Mouse (Mus musculus) spleen, adult 2 months (tissue): ENCODE measurements around the gene Sec16a. TPM values are rescaled to one million over a fixed set of nuclear protein-coding genes. Genes with fewer than 3 reads are reported as not detected.

ENCODE experiments used
- DNase-seq, 2 experiments: peaks; one replicate each; pipeline versions ENCODE4 v3.0.0 to v3.0.0-alpha.2; 2012 to 2021; ENCODE audit warnings: low spot score in 2 of 2, low read depth in 1 of 2
- H3K27ac ChIP-seq: fragments of 200-500 bp; 2 replicates; pipeline ENCODE4 v1.5.1; 2012; ENCODE audit warnings: low read length, inconsistent platforms; ENCODE audit not compliant: insufficient read depth
- H3K27me3 ChIP-seq: fragments of 200-500 bp; 2 replicates; pipeline ENCODE4 v1.6.1; 2012; ENCODE audit warnings: mild to moderate bottlenecking, moderate library complexity, low read length, inconsistent platforms; ENCODE audit not compliant: control insufficient read depth, insufficient read depth
- H3K36me3 ChIP-seq: fragments of 200-500 bp; 2 replicates; pipeline ENCODE4 v1.6.1; 2012; ENCODE audit warnings: mild to moderate bottlenecking, low read length, inconsistent platforms; ENCODE audit not compliant: control insufficient read depth, insufficient read depth
- H3K4me1 ChIP-seq: fragments of 200-500 bp; 2 replicates; pipeline ENCODE4 v1.6.1; 2011; ENCODE audit warnings: inconsistent platforms; ENCODE audit not compliant: control insufficient read depth, insufficient read depth, insufficient read length
- H3K4me3 ChIP-seq: fragments of 200-500 bp; 2 replicates; pipeline ENCODE4 v1.5.1; 2011; ENCODE audit warnings: mild to moderate bottlenecking, inconsistent platforms; ENCODE audit not compliant: insufficient read depth, insufficient read length; ENCODE audit errors: extremely low read depth
- CTCF ChIP-seq: fragments of 200-500 bp; IDR thresholded peaks from 2 replicates; pipeline ENCODE4 v1.5.1; 2011; ENCODE audit warnings: mild to moderate bottlenecking, inconsistent platforms; ENCODE audit not compliant: insufficient read depth, insufficient read length, insufficient replicate concordance; ENCODE audit errors: extremely low read depth
- POLR2A ChIP-seq: fragments of 200-500 bp; IDR thresholded peaks from 2 replicates; pipeline ENCODE4 v1.6.1; 2011; ENCODE audit warnings: low read depth, low read length, inconsistent platforms
- WGBS: fragments of 180-500 bp; shearing (Covaris S2); methylation state at CpG from one replicate; pipeline ENCODE4 v1.1.7; 2018; 5-methylcytosine and 5-hydroxymethylcytosine counted together
- polyA plus RNA-seq: library from polyadenylated mRNA; depleted of rRNA; stranded (reverse); fragments of >200 nt; gene quantifications from 2 replicates; pipeline ENCODE4 v1.2.3, GENCODE M21; 2012

The Sec16a gene
- polyA plus RNA-seq, 1 experiment = 65.2 TPM

GRCm38 (mm10) chr2:26486835-26487321 is 41.9 kb upstream of the Sec16a start:
- H3K36me3 ChIP-seq = no peaks in the 10 kb centered on the region
- no peak overlapping the region for H3K4me3 ChIP-seq
- H3K27me3 ChIP-seq = no peaks in the 10 kb centered on the region
- peaks cover 57% of the 10 kb centered on the region for H3K4me1 ChIP-seq
- H3K27ac ChIP-seq = no peak overlapping the region
- whole genome bisulfite sequencing = 58% methylated on average over 3 of the region's 3 CpGs
- DNase-seq = no peak
- no peak for TF ChIP-seq POLR2A
- no peak for TF ChIP-seq CTCF

GRCm38 (mm10) chr2:26486264-26486810 is 41.3 kb upstream of the Sec16a start:
- TF ChIP-seq POLR2A (no peak), CTCF (no peak)
- Histone ChIP-seq H3K4me3 (no peak overlapping the region), H3K36me3 (peaks cover under 1% of the 10 kb centered on the region; the same call in 1 of the 2 replicates), H3K27me3 (no peaks in the 10 kb centered on the region), H3K4me1 (peaks cover 57% of the 10 kb centered on the region), H3K27ac (no peak overlapping the region)
- DNase-seq = no peak
- WGBS = 53% methylated on average over 5 of the region's 5 CpGs

GRCm38 (mm10) chr2:26485710-26486109 is 40.7 kb upstream of the Sec16a start:
- Histone ChIP-seq H3K4me3 (no peak overlapping the region), H3K27ac (no peak overlapping the region), H3K36me3 (peaks cover 4% of the 10 kb centered on the region; the same call in 1 of the 2 replicates), H3K27me3 (no peaks in the 10 kb centered on the region), H3K4me1 (peaks cover 57% of the 10 kb centered on the region)
- TF ChIP-seq POLR2A (no peak), CTCF (no peak)
- no peak for DNase-seq
- 54% methylated on average over 7 of the region's 7 CpGs for WGBS

- TF ChIP-seq POLR2A (no peak), CTCF (no peak)
- DNase-seq = no peak
- Histone ChIP-seq H3K27ac (no peak overlapping the region), H3K4me1 (peaks cover 54% of the 10 kb centered on the region), H3K27me3 (no peaks in the 10 kb centered on the region), H3K36me3 (peaks cover 6% of the 10 kb centered on the region; the same call in 1 of the 2 replicates), H3K4me3 (no peak overlapping the region)
- WGBS = 83% methylated on average over 9 of the region's 9 CpGs
These were observed 40.3 kb upstream of the Sec16a start for GRCm38 (mm10) chr2:26485278-26485677.

- no peak overlapping the region for H3K4me3 ChIP-seq
- H3K4me1 ChIP-seq = peaks cover 53% of the 10 kb centered on the region
- DNase-seq = no peak
- H3K27me3 ChIP-seq = no peaks in the 10 kb centered on the region
- 79% methylated on average over 10 of the region's 10 CpGs for WGBS
- TF ChIP-seq POLR2A (no peak), CTCF (no peak)
- H3K27ac ChIP-seq = no peak overlapping the region
- peaks cover 9% of the 10 kb centered on the region for H3K36me3 ChIP-seq
These were observed 39.2 kb upstream of the Sec16a start for GRCm38 (mm10) chr2:26484169-26484568.

GRCm38 (mm10) chr2:26483230-26483869 is 38.3 kb upstream of the Sec16a start:
- peak overlapping the region; percentile 68 for H3K27ac ChIP-seq
- H3K4me1 ChIP-seq = peaks cover 47% of the 10 kb centered on the region
- 5% methylated on average over 13 of the region's 13 CpGs for WGBS
- H3K36me3 ChIP-seq = peaks cover 14% of the 10 kb centered on the region
- peak overlapping the region; percentile 39; the same call in 1 of the 2 replicates for H3K4me3 ChIP-seq
- peak in 1 of 2 experiments; percentile 60 for DNase-seq
- no peak for TF ChIP-seq CTCF
- TF ChIP-seq POLR2A = no peak
- H3K27me3 ChIP-seq = no peaks in the 10 kb centered on the region

GRCm38 (mm10) chr2:26482824-26483223 is 37.8 kb upstream of the Sec16a start:
- Histone ChIP-seq H3K4me3 (no peak overlapping the region), H3K27me3 (no peaks in the 10 kb centered on the region), H3K4me1 (peaks cover 42% of the 10 kb centered on the region), H3K27ac (peak overlapping the region; percentile 68), H3K36me3 (peaks cover 18% of the 10 kb centered on the region)
- DNase-seq = no peak
- WGBS = 60% methylated on average over 3 of the region's 3 CpGs
- TF ChIP-seq CTCF (no peak), POLR2A (no peak)
